Mouse (Mus musculus) left cerebral cortex, adult 11 months (tissue): Measurements from ENCODE around the gene Vmn1r152.
"Not testable (repeated sequence)": the region's sequence is repeated elsewhere in the genome, so short reads cannot be mapped to it uniquely, and the experiment has no call there.

ENCODE experiments used
- DNase-seq: peaks from one replicate; pipeline ENCODE4 v3.0.0; 2022; ENCODE audit warnings: low spot score

The Vmn1r152 gene

GRCm38 (mm10) chr7:22522667-22523066 lies at the start of gene Vmn1r152:
Gene Vmn1r152 (plus strand): TSS chr7:22522967.
- not testable (repeated sequence) for DNase-seq

GRCm38 (mm10) chr7:22499578-22499977 lies 23.2 kb upstream of the Vmn1r152 start, which contains the start of gene Vmn1r151:
Gene Vmn1r151 (minus strand): TSS chr7:22499678.
- not testable (repeated sequence) for DNase-seq

DNA sequence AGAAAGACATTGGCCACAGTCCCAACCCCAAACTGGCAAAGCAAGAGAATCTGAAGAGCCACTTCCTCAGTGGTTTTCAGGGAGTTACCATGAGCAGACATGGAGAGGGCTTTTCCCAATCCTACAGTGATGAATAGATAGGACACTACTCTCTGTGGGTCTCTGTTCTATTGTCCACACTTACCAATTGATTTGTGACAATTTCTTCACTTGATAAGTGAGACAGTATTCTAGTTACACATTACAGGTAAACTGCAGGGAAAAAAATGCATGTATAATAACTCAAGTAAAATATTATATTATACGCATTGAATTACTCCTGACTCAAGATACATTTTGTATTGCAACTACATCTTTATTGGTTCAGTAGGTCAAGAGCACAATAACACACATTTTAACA lies 12.0 kb downstream of the Vmn1r152 start, which contains the start of gene Gm8677:
Gene Gm8677, minus strand, starts transcription at position 101 of the 400 bp plus-strand sequence.
- DNase-seq = not testable (repeated sequence)

DNA sequence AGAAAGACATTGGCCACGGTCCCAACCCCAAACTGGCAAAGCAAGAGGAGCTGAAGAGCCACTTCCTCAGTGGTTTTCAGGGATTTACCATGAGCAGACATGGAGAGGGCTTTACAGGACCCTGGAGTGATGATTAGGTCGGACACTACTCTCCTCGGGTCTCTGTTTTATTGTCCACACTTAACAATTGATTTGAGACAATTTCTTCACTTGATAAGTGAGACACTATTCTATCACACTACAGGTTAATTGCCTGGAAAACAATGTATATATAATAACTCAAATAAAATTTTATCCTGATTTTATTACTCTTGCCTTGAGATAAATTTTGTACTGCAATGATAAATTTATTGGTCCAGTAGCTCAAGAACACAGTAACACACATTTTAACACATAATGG lies 42.5 kb downstream of the Vmn1r152 start, which contains the start of gene Gm4201:
Gene Gm4201, minus strand, starts transcription at position 101 of the 400 bp plus-strand sequence.
- not testable (repeated sequence) for DNase-seq
